Mouse (Mus musculus): ENCODE measurements at regions not wholly inside any gene's neighbourhood (a gene's known extent, or its start where the extent isn't known, plus 50 kb on each side); places are given as distances from the start of the nearest gene placed in this dataset.
"Not testable (repeated sequence)": the region's sequence is repeated elsewhere in the genome, so short reads cannot be mapped to it uniquely, and the experiment has no call there.

DNA sequence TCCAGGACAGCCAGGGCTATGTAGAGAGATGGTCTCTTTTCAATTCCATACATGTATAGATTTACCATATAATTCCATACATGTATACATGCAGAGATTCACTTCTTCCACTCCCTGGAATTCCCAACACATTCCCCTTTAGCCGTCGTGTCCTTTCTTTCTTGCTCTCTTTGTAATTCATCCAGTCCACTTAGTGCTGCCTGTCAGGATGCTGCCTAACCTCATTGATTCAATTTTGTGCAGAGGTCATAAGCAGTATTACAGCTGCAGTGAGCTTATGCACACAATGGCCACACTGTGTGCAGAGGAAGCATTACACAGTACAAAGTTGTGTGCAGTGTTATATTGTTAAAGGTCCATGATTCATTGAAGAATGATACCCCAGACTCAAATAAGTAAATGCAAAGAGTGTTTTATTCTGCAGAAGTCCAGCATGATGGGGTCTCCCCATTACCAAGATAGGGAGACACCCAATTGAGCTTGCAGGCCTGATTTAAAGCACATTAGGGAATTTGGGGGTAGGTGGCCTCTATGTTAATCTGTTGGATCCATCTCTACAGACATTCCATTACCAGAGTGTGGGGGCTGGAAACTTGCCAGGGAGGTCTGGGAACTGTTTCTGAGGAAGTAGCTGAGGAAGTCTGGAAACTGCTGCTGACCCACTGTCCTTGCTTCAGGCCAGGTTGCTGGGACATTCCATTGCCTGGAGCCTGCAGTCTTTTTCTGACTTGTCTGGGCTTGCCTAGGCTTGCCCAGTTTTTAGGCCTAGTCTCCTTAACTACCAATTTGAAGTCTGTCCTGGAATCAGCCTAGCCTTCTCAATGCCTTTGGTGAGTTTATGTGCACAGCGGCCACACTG, 72.8 kb downstream of the Fam161a start:
- Histone ChIP-seq H3K4me3 (no peak overlapping the region), H3K27ac (no peak overlapping the region)
- intact Hi-C loops (cut with DNase I), result no loop called here
- no peak for DNase-seq
- TF ChIP-seq CTCF (IDR thresholded peaks at IDR 0.05), result no peak

DNA sequence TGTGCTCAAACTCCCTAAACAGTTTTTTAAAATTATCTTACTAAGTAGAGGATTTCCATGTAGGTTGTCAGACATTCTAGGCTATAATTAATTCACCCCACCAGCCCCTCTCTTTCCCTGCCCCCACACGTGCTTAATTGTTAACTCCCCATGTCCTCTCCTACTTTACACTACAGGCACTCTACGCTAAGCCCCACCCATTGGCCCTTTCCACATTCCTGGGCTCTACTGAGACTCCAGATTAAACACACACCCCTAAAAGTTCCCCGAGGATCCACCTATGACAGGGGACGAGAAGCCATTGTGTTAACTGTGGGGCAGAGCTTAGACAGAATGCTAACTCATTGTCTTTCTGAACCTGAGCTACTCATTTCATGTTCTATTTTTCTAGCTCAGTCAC, 74.3 kb downstream of the Fam161a start:
- Histone ChIP-seq H3K27ac (no peak overlapping the region), H3K4me3 (no peak overlapping the region)
- no peak for TF ChIP-seq CTCF (IDR thresholded peaks at IDR 0.05)
- intact Hi-C loops (cut with DNase I), result no loop called here
- no peak for DNase-seq

DNA sequence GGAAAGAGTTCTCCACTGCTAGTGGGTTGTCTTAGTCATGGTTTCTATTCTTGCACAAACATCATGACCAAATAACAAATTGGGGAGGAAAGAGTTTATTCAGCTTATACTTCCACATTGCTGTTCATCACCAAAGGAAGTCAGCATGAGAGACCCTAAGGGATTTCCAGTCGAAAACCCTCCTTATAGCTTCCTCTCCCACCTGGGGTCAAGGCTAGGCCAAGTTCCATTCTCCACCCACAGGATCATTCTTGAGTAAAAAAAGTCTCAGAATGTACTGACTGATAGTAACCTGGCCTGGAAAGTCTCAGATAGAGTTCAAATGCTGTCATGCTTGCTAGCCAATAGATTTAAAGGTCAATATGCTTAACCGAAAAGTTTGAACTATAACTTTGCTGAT, 76.5 kb downstream of the Fam161a start:
- DNase-seq; H3K27ac ChIP-seq; intact Hi-C loops (cut with DNase I); H3K4me3 ChIP-seq: not testable (repeated sequence)

DNA sequence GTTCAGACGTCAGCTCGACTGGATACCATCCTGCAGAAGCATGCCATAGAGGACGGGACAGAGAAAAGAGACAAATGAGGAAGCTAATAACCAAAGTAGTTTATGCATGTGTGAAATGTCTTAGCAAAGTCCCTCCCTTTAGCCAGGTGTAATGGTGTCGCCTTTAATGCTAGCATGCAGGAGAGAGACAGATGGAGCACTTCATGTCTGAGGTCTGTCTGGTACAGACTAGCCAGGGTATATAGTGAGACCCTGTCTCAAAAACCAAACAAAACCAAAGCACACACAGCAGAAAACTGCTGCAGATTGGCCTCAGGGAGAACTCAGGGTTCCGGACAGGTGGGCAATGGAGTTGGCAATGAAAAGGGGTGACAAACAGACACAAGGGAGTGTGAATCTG, 88.0 kb downstream of the Fam161a start:
- Histone ChIP-seq H3K4me3 (no peak overlapping the region), H3K27ac (no peak overlapping the region)
- intact Hi-C loops (cut with DNase I), result no loop called here
- TF ChIP-seq CTCF (IDR thresholded peaks at IDR 0.05), result no peak
- DNase-seq, result no peak

DNA sequence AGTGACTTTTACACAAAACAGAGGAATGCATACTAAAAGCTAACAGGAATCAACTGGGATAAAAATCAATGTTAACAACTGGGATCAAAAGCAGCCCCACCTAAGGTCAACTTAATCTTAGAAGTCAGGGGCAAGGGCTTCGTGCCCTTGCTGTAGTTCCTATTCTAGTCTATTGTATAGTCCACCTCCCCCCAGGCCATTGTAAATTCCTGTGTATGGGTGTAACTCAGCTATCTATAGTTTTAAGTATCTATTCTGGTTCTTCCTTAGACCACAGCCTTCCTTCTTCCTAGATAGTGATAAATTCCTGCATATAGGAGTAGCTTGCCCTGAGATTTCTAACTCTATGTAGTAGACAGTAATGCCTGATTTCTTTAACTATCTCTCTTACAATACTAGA, 88.4 kb downstream of the Fam161a start:
- H3K4me3 ChIP-seq; intact Hi-C loops (cut with DNase I); H3K27ac ChIP-seq; DNase-seq: not testable (repeated sequence)

DNA sequence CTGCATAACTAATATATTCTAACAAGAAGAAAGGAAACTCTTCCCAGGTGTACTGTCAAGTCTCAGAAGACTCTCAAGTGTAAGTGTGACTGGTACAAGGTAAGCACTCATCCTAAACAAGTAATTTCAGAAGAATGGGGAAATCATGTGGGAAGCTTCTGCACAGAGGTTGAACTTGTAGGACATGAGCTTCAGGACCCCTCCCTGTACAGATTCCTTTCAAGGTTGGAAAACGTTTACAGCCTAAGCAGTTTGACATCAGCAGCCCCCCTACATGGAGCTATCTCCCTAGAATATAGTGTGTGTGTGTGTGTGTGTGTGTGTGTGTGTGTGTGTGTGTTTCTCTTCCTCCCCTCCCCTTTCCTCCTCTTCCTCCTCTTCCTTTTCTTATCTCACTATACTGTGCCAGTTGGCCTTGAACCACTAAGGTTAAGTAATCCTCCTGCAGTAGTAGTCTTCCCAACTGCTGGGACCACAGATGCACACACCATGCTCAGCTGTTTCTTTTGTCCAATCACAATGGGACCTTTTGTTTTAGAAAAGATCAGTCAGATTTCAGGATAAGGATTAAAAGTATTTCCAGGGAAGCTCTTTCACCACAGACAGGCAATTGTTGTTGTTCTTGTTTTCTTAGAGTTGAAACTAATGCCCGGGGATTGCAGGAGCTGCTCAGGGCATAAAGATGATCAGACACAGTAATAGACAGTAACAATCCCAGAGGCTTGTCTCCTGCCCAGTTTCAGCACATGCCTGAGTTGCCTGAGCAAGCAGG, 89.3 kb downstream of the Fam161a start:
- Histone ChIP-seq H3K4me3 (no peak overlapping the region), H3K27ac (no peak overlapping the region)
- intact Hi-C loops (cut with DNase I), result no loop called here
- TF ChIP-seq CTCF (IDR thresholded peaks at IDR 0.05), result no peak
- no peak for DNase-seq

DNA sequence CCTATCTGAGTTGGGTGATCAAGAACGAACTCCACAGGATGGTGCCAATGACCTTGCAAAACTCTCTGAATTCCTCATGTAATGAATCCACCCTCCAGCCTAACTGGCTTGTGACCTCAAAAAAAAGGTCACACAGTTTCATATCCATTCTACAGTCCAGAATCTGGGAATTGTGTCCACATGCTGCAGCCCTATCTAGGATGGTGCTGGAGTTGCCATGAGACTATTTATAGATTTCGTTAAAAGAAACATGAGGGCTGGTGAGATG, 89.8 kb downstream of the Fam161a start:
- DNase-seq, result no peak
- Histone ChIP-seq H3K4me3 (no peak overlapping the region), H3K27ac (no peak overlapping the region)
- no peak for TF ChIP-seq CTCF (IDR thresholded peaks at IDR 0.05)
- intact Hi-C loops (cut with DNase I), result no loop called here

DNA sequence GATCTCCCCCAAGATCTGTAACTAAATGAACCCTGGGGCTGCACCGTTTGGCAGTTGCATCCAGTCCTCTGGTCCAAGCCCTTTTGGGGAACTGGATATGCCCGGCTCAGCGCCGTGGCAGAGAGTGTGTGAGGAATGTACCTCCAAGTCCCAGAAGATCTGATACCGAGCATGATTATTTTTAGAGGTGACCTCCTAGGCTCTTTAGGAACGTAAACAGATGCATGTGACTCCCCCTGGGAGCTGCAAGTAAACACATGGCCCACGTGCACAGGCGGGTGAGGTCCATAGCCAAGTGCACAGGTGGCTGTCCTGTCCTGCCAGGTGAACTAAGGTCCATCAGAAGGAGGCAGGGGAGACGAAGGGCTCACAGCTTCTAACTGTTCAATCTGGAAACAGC, 107.3 kb downstream of the Fam161a start:
- H3K27ac ChIP-seq, result peak overlapping the region; percentile 84
- no peak overlapping the region for H3K4me3 ChIP-seq
- TF ChIP-seq CTCF (IDR thresholded peaks at IDR 0.05), result no peak
- intact Hi-C loops (cut with DNase I), result loop anchor here (5.0 kb wide), 2 partner anchors 47 to 107 kb away; partner anchors contain the start of gene Fam161a
- peak; percentile 84 for DNase-seq

DNA sequence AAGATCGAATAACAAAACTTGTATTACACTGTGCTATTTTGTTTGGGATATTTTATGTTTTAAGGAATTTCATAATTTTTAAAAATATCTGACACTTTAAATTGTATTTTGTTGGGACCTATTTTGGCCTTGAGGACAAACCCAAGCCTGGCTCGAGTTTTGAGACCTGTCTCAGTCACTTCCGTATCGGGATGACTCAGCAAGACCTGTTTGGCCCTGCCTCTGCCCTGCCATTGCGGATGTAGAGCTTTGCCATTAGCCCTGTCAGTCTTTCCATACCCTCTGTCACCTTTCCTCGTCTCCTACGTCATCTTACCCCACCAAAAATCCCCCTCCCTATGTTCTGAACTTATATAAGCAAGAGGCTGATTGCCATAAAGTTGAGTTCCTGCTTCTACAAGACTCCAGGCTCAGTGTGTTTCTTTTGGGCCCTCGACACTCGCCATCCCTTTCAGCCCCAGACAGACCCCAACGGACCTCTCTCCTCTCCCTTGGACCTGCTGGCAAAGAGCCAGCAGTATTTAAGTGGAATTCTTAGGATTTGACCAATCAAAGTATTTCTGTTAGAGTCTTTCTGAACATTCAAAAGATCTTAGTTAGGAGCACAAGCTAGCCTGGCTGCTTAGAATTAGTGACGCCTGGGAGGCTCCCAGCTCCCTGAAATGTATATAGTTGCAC, 113.3 kb downstream of the Fam161a start:
- no peak for DNase-seq
- Histone ChIP-seq H3K27ac (no peak overlapping the region), H3K4me3 (no peak overlapping the region)
- TF ChIP-seq CTCF (IDR thresholded peaks at IDR 0.05), result no peak
- intact Hi-C loops (cut with DNase I), result no loop called here

DNA sequence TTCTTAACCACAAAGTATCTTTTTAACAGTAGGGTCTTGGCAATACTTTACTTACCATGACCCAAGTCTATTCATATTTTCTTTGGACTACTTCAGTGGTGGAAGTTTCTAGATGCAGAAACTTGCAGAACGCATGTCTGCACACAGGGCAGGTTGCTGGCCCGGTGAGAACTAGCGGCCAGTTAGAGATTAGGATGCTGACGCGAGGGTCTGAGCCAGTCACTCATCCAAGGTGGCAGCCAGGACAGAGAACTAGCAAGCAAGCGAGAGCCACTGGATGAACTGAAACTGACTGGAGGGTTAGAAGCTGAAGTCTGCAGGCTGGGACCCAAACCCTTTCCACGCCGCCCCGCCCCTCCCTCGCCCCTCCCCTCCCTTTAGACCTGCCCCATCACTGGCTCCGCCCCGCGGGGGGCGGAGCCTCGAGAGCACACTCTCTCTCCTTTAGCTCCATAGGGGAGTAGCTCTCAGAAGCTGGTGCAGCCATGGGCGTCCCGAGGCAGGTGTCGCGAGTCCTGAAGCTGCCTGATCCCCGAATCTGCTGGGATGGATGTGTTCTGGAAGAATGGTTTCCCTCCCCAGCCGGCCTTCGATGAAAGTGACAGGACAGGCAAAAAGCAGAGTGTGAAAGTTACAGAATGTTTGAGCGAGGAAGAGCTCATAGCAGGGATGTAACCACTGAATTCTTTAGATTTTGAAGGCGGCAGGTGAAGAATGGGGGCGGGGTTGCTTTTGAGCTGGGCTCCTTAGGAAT, 117.0 kb downstream of the Fam161a start:
- no peak for TF ChIP-seq CTCF (IDR thresholded peaks at IDR 0.05)
- DNase-seq, result peak; percentile 59
- peak overlapping the region; percentile 65 for H3K4me3 ChIP-seq
- peak overlapping the region; percentile 58; the same call in 1 of the 2 replicates for H3K27ac ChIP-seq
- intact Hi-C loops (cut with DNase I), result no loop called here

DNA sequence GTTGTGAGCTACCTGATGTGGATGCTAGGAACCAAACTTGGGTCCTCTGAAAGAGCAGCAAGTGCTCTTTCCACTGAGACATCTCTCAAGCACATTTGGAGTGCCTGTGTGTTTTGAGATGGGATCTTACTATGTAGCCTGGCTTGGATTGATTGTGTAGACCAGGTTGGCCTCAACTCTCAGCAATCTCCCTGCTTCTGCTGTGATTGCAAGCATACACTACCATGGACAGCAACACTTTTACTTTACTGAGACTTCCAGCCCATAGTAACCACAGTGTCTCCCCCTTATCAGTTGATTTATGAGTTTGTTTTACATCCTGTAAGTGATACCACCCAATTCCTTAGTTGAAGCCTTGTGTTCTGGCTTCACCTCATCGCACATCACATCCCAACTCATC, 123.8 kb downstream of the Fam161a start:
- intact Hi-C loops (cut with DNase I), result no loop called here
- Histone ChIP-seq H3K4me3 (no peak overlapping the region), H3K27ac (no peak overlapping the region)
- TF ChIP-seq CTCF (IDR thresholded peaks at IDR 0.05), result no peak
- no peak for DNase-seq

DNA sequence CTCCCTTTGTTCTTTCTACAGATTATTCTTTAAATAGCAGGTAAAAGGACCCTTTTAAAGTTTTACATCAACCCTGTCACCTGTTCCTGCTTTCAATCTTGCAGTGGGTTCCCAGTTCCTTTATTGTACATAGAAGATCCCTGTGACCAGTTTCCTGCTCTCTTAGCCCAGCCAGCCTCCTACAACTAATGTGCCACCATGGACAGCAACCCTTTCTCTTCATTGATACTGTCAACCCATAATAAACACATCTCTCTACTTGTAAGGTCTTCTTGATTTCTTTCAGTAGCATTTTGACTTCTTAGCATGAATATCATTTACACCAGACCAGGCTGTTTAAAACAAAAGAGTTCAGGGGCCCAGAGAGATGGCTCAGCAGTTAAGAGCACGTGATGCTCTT, 124.2 kb upstream of the Xpo1 start:
- DNase-seq, result no peak
- Histone ChIP-seq H3K4me3 (no peak overlapping the region), H3K27ac (no peak overlapping the region)
- no peak for TF ChIP-seq CTCF (IDR thresholded peaks at IDR 0.05)
- intact Hi-C loops (cut with DNase I), result no loop called here

All from gastrocnemius, adult 2 months (tissue).